Mouse (Mus musculus) heart, postnatal 0 days (tissue): ENCODE results near the gene Mrpl18.

Source experiments
- CTCF ChIP-seq: IDR thresholded peaks from 2 replicates; pipeline ENCODE4 v1.5.1; 2016; ENCODE audit warnings: antibody characterized with exemption, control low read depth, low read depth
- EP300 ChIP-seq: IDR thresholded peaks from 2 replicates; pipeline ENCODE4 v1.6.1; 2016; ENCODE audit warnings: antibody characterized with exemption, low read depth

- TF ChIP-seq EP300 (no peak), CTCF (no peak)
Measured at GRCm38 (mm10) chr17:12940151-12940805, 24.1 kb upstream of the Mrpl18 start, which contains the start of gene Acat3.
